8 mouse cellular contexts compared by ENCODE assay signal in the genomic region with DNA sequence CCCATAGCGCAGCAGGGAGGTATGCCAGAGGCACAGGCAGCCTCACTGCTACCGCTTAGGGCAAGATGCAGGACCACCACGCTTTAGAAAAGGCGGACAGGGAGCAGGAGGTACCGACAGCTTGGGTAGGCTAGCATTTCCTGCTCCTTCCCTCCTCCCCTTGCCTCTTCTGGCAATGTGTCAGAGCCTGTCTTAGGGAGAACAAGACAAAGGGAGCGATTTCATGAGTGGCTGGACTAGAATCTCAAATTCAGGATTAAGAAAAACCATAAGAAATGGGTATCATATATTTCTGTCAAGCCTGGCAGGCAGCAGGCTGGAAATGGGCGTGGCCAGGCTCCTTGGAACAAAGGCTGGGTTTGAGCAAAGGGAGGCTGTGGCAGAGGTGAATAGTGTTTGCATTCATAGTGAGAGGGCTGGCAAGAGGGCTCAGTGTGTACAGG. TPM values are rescaled to one million over a fixed set of nuclear protein-coding genes. Genes with fewer than 3 reads are reported as not detected.
A peak's percentile ranks its signal among the peaks of the same experiment; 100 is the strongest.
DNase-seq lines count a peak whose midpoint lies in the region; ATAC-seq and TF ChIP-seq lines count a peak whose summit lies in the region.

No protein-coding gene starts in this region.

- H3K9me3 ChIP-seq in intestine, embryonic 14.5 days (ENCODE audit: control insufficient read depth, low read length), result no peaks in the 10 kb centered on the region; the same call in 1 of the 2 replicates
- H3K9me3 ChIP-seq in intestine, postnatal 0 days (ENCODE audit: control insufficient read depth), result no peaks in the 10 kb centered on the region
- H3K9me3 ChIP-seq in forebrain, postnatal 0 days (ENCODE audit: low read length), result no peaks in the 10 kb centered on the region
- H3K9me3 ChIP-seq in lung, postnatal 0 days (ENCODE audit: low read length), result no peaks in the 10 kb centered on the region
- H3K9me3 ChIP-seq in liver, embryonic 12.5 days (replicated peaks), result no peaks in the 10 kb centered on the region

- no peak for TF ChIP-seq CTCF in intestine, postnatal 0 days (IDR thresholded peaks at IDR 0.05; ENCODE audit: low read depth)
- no peak for TF ChIP-seq CTCF in forebrain, postnatal 0 days (IDR thresholded peaks at IDR 0.05; ENCODE audit: low read depth)
- no peak for TF ChIP-seq CTCF in lung, postnatal 0 days (IDR thresholded peaks at IDR 0.05)

- no peak overlapping the region for H3K9ac ChIP-seq in intestine, embryonic 14.5 days (ENCODE audit: low read length)
- H3K9ac ChIP-seq in intestine, postnatal 0 days (ENCODE audit: low read depth, low read length), result no peak overlapping the region
- peak overlapping the region; percentile 43 for H3K9ac ChIP-seq in forebrain, postnatal 0 days
- H3K9ac ChIP-seq in lung, postnatal 0 days (replicated peaks; ENCODE audit: low read depth), result no peak overlapping the region
- no peak overlapping the region for H3K9ac ChIP-seq in liver, embryonic 12.5 days

- no peak for ATAC-seq in intestine, embryonic 14.5 days (replicated peaks; ENCODE audit: low FRiP score, low TSS enrichment, low read depth)
- ATAC-seq in intestine, postnatal 0 days, result no peak
- peak; percentile 75 for ATAC-seq in forebrain, postnatal 0 days
- ATAC-seq in lung, postnatal 0 days, result no peak
- ATAC-seq in liver, embryonic 12.5 days, result no peak

- no peak for DNase-seq in intestine, embryonic 14.5 days (ENCODE audit: low spot score)
- peak; percentile 83 for DNase-seq in cerebellum, adult 11-12 months
- no peak for DNase-seq in forebrain, postnatal 0 days
- DNase-seq in lung, postnatal 0 days (ENCODE audit: low spot score), result peak; percentile 27
- no peak for DNase-seq in urinary bladder, adult 18-20 months (ENCODE audit: low spot score in 2 of 2)
- DNase-seq in layer of hippocampus, adult 8-10 months (ENCODE audit: low spot score in 2 of 2), result no peak

- H3K4me1 ChIP-seq in intestine, embryonic 14.5 days (replicated peaks; ENCODE audit: control insufficient read depth, insufficient read depth, low read length), result peaks cover 29% of the 10 kb centered on the region
- peaks cover 16% of the 10 kb centered on the region; the same call in 1 of the 2 replicates for H3K4me1 ChIP-seq in intestine, postnatal 0 days (replicated peaks; ENCODE audit: control insufficient read depth, insufficient read depth, low read length)
- peaks cover 19% of the 10 kb centered on the region for H3K4me1 ChIP-seq in forebrain, postnatal 0 days (ENCODE audit: insufficient read depth)
- H3K4me1 ChIP-seq in lung, postnatal 0 days (ENCODE audit: insufficient read depth, low read depth, low read length), result peaks cover 9% of the 10 kb centered on the region
- H3K4me1 ChIP-seq in liver, embryonic 12.5 days, result peaks cover 18% of the 10 kb centered on the region

- no peaks in the 10 kb centered on the region for H3K27me3 ChIP-seq in intestine, embryonic 14.5 days (replicated peaks; ENCODE audit: control insufficient read depth, insufficient read depth, low read length)
- H3K27me3 ChIP-seq in intestine, postnatal 0 days (replicated peaks; ENCODE audit: control insufficient read depth, insufficient read depth, low read length), result no peaks in the 10 kb centered on the region
- H3K27me3 ChIP-seq in forebrain, postnatal 0 days (ENCODE audit: insufficient read depth, low read length), result no peaks in the 10 kb centered on the region
- no peaks in the 10 kb centered on the region for H3K27me3 ChIP-seq in lung, postnatal 0 days (replicated peaks; ENCODE audit: insufficient read depth, low read length)
- H3K27me3 ChIP-seq in liver, embryonic 12.5 days (replicated peaks), result 0 out of 2 replicates have a peak, but pooled peaks cover 3% of the 10 kb centered on the region

- 0 out of 2 replicates have a peak, but pooled peaks cover 7% of the 10 kb centered on the region for H3K36me3 ChIP-seq in intestine, embryonic 14.5 days (ENCODE audit: control insufficient read depth, insufficient read depth, low read length)
- H3K36me3 ChIP-seq in intestine, postnatal 0 days (ENCODE audit: control insufficient read depth, insufficient read depth), result no peaks in the 10 kb centered on the region; the same call in 1 of the 2 replicates
- peaks cover 20% of the 10 kb centered on the region for H3K36me3 ChIP-seq in forebrain, postnatal 0 days (ENCODE audit: insufficient read depth)
- no peaks in the 10 kb centered on the region for H3K36me3 ChIP-seq in lung, postnatal 0 days (ENCODE audit: insufficient read depth, low read length)
- H3K36me3 ChIP-seq in liver, embryonic 12.5 days, result no peaks in the 10 kb centered on the region

- H3K4me3 ChIP-seq in intestine, embryonic 14.5 days (ENCODE audit: low read depth, low read length), result no peak overlapping the region
- no peak overlapping the region for H3K4me3 ChIP-seq in intestine, postnatal 0 days (ENCODE audit: low read depth, low read length)
- no peak overlapping the region for H3K4me3 ChIP-seq in forebrain, postnatal 0 days (ENCODE audit: low read depth, low read length)
- no peak overlapping the region for H3K4me3 ChIP-seq in lung, postnatal 0 days (ENCODE audit: low read depth, low read length)
- no peak overlapping the region for H3K4me3 ChIP-seq in liver, embryonic 12.5 days

- peak overlapping the region; percentile 40 for H3K27ac ChIP-seq in intestine, embryonic 14.5 days (ENCODE audit: low read depth)
- no peak overlapping the region for H3K27ac ChIP-seq in intestine, postnatal 0 days (ENCODE audit: low read depth, low read length)
- H3K27ac ChIP-seq in forebrain, postnatal 0 days (ENCODE audit: low read depth, low read length), result peak overlapping the region; percentile 90
- H3K27ac ChIP-seq in lung, postnatal 0 days (ENCODE audit: low read length), result 0 out of 2 replicates have a peak overlapping the region, but pooled peaks have one; percentile 2
- no peak overlapping the region for H3K27ac ChIP-seq in liver, embryonic 12.5 days

- no peak overlapping the region; the same call in 1 of the 2 replicates for H3K4me2 ChIP-seq in intestine, embryonic 14.5 days (ENCODE audit: low read length)
- no peak overlapping the region for H3K4me2 ChIP-seq in intestine, postnatal 0 days (replicated peaks; ENCODE audit: low read depth)
- peak overlapping the region; percentile 27; the same call in 1 of the 2 replicates for H3K4me2 ChIP-seq in forebrain, postnatal 0 days (ENCODE audit: low read depth)
- peak overlapping the region; percentile 20; the same call in 1 of the 2 replicates for H3K4me2 ChIP-seq in lung, postnatal 0 days (replicated peaks; ENCODE audit: low read depth, low read length)
- H3K4me2 ChIP-seq in liver, embryonic 12.5 days, result no peak overlapping the region

- WGBS in intestine, embryonic 14.5 days, result 30% methylated on average over 7 of the region's 7 CpGs
- 41% methylated on average over 7 of the region's 7 CpGs for WGBS in intestine, postnatal 0 days
- 14% methylated on average over 7 of the region's 7 CpGs for WGBS in forebrain, postnatal 0 days
- WGBS in lung, postnatal 0 days, result 34% methylated on average over 7 of the region's 7 CpGs
- WGBS in liver, embryonic 12.5 days (ENCODE audit: insufficient replicate concordance), result 39% methylated on average over 7 of the region's 7 CpGs

- no peak for TF ChIP-seq EP300 in lung, postnatal 0 days (IDR thresholded peaks at IDR 0.05)

RNA-seq across cellular contexts. Expression of a gene that starts 23.3 kb away (rescaled TPM):
- 20.5 and 30.8 TPM in 2 replicates for polyA plus RNA-seq in intestine, embryonic 14.5 days (2014; fragmentation: Nextera tagmentation; extraction: Ambion mirVana)
- 34.3 and 34.7 TPM in 2 replicates for polyA plus RNA-seq in intestine, postnatal 0 days (2015; fragmentation: Nextera tagmentation; extraction: Ambion mirVana)
- total RNA-seq in forebrain, postnatal 0 days (2014; rRNA removed), result 367 and 451 TPM in 2 replicates
- polyA plus RNA-seq in forebrain, postnatal 0 days (2015; fragmentation: Nextera tagmentation; extraction: Ambion mirVana), result 142 and 179 TPM in 2 replicates
- polyA plus RNA-seq in lung, postnatal 0 days (2015; fragmentation: Nextera tagmentation; extraction: Ambion mirVana), result 43.6 and 48.7 TPM in 2 replicates
- total RNA-seq in layer of hippocampus, adult 8-10 months (2022), result 100 to 1,000 TPM; 744 to 810 (median 791) TPM
- polyA plus RNA-seq in liver, embryonic 12.5 days (2016; fragmentation: Nextera tagmentation; extraction: Ambion mirVana), result 6.2 and 6.9 TPM in 2 replicates

RNA-seq across cellular contexts. Expression of a gene that starts 44.9 kb away (rescaled TPM):
- polyA plus RNA-seq in intestine, embryonic 14.5 days (2014; fragmentation: Nextera tagmentation; extraction: Ambion mirVana), result 53.0 and 54.3 TPM in 2 replicates
- 52.8 and 53.5 TPM in 2 replicates for polyA plus RNA-seq in intestine, postnatal 0 days (2015; fragmentation: Nextera tagmentation; extraction: Ambion mirVana)
- 98.6 and 105 TPM in 2 replicates for total RNA-seq in forebrain, postnatal 0 days (2014; rRNA removed)
- 126 and 134 TPM in 2 replicates for polyA plus RNA-seq in forebrain, postnatal 0 days (2015; fragmentation: Nextera tagmentation; extraction: Ambion mirVana)
- 38.4 and 40.1 TPM in 2 replicates for polyA plus RNA-seq in lung, postnatal 0 days (2015; fragmentation: Nextera tagmentation; extraction: Ambion mirVana)
- 10 to 100 TPM; 28.1 to 40.7 (median 32.0) TPM for total RNA-seq in layer of hippocampus, adult 8-10 months (2022)
- polyA plus RNA-seq in liver, embryonic 12.5 days (2016; fragmentation: Nextera tagmentation; extraction: Ambion mirVana), result 10.0 and 10.1 TPM in 2 replicates

Comparison
In these comparisons a context has a peak if more than half of its experiments do, and no peak if none do; other contexts are left out.
1. H3K27ac ChIP-seq: peak in intestine, embryonic 14.5 days (single experiment), forebrain, postnatal 0 days (single experiment) and lung, postnatal 0 days (single experiment); none in intestine, postnatal 0 days (single experiment) and liver, embryonic 12.5 days (single experiment).
2. DNase-seq: peak in cerebellum, adult 11-12 months (single experiment) and lung, postnatal 0 days (single experiment); none in intestine, embryonic 14.5 days (single experiment), forebrain, postnatal 0 days (single experiment), urinary bladder, adult 18-20 months (0 of 2) and layer of hippocampus, adult 8-10 months (0 of 2).
3. H3K4me2 ChIP-seq: peak in forebrain, postnatal 0 days (single experiment) and lung, postnatal 0 days (single experiment); none in intestine, embryonic 14.5 days (single experiment), intestine, postnatal 0 days (single experiment) and liver, embryonic 12.5 days (single experiment).